Mouse (Mus musculus) right cerebral cortex, adult 18-20 months (tissue): ENCODE measurements around the gene Chn1.
"Not testable (repeated sequence)": the region's sequence is repeated elsewhere in the genome, so short reads cannot be mapped to it uniquely, and the experiment has no call there.

ENCODE experiments used
- DNase-seq: peaks from one replicate; pipeline ENCODE4 v3.0.0; 2022; ENCODE audit warnings: mixed read lengths

Chn1 gene

GRCm38 (mm10) chr2:73774786-73775682 is at the start of gene Chn1:
Chn1 (minus strand) TSS chr2:73775346.
- DNase-seq = peak; percentile 79

DNA sequence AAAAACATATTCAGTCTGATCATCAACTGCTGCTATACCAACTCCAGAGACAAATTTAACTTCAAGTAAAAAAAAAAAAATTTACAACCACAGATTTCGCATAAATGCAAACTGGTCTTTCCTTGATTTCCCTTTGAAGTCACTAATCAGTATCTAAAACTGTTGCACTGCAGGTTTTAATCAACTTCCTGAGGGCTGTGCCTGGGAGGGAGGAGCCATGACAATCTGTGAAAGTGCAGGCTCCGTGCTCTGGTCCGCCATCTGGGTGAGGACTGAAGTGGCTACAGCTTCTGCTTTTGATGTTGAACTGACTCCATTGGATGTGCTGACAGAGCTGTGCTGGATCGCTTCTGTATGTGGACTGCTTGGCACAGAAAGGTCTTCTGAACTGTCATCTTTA is 43.6 kb upstream of the Chn1 start:
- no peak for DNase-seq

DNA sequence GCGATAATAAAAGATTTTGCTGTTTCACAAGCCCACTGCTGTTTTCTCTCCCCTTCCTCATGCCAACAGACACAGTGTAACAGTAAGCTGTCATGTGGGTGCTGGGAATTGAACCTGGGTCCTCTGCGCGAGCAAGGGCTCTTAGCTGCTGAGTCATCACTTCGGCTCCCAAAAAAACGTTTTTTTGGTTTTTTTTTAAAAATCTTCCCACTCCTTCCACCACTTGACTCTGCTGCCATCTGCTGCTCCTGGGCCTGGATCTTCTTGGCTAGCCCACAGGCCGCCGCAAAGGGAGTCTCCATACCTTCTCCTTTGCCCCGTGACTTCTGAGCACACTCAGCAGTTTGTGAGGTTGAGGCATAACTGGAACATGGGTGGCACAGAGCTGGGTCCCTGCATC is 32.5 kb upstream of the Chn1 start:
- DNase-seq = no peak

DNA sequence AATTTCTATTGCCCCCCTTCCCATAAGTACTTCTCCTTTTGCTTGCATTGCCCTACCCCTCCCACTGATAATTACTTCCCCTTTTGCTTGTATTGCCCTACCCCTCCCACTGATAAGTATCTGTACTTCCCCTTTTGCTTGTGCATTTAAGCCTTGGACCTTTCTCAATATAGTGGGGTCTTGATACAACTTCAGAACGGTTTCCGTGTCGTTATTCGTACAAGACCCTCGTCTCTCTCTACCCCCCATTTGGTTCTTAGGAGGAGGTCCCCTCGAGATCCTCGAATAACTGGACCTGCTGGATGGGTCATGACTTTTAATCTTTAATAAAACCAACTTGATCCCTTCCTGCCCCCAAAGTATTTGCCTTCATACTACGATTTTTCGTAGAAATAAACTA is 25.0 kb upstream of the Chn1 start:
- not testable (repeated sequence) for DNase-seq

- DNase-seq = no peak
Observed at GRCm38 (mm10) chr2:73798786-73799185, 23.6 kb upstream of the Chn1 start.

- DNase-seq = no peak
Observed at GRCm38 (mm10) chr2:73798136-73798535, 23.0 kb upstream of the Chn1 start.

DNA sequence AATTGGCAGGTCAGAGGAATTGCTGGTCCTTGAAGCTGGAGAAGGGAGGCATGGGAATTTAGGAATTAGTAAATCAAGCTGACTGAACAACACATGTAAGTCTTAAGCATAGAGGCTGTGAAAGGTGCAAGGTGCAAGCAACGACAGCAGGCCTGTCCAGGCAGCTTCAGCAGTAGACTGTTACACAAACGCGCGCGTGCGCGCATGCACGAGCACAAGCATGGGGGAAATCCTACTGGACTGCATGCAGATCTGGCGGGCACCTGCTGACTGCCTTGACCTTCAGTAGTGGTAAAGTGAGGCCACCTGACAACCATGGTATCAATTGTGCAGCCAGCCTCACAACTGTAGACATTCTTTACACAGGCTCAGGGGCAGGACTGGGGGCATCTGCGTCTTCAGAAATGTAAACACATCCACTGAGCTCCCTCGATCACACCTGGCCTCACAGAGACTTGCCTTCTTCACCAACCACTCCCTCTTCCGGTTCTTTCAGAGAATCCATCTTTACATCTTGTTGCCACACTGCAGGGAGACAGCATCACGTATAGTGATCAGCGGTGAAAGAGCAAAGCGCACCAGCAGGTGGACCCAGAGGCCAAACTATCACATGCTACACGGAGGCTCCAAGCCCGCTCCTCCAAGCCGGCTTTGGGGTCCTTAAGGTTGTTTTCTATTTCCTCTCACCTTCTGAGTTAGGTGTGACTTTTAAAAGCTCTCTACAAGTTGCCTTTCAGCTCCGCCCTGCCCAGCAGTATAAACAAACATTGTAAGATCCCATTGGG is 16.9 kb upstream of the Chn1 start:
- no peak for DNase-seq

DNA sequence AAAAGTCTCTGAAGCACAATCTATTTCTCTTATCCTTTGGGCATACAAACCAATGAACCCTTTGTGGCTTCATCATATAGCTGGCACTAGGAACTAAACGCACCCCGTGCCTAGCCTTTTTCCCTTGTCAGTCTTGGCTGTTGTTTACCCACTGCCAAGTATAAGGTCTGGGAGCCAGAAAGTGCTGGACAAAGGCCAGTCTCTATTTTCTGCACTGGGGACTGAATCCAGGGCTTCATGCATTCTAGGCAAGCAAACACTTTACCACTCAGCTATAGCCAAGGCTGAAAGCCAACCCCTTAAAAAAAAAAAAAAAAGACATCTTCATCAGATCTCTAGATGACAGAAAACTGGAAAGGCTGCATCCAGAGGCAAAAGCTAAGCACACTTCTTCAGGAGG is 15.2 kb upstream of the Chn1 start:
- no peak for DNase-seq

- no peak for DNase-seq
Observed at GRCm38 (mm10) chr2:73788395-73788794, 13.2 kb upstream of the Chn1 start.

GRCm38 (mm10) chr2:73782371-73782905 is 7.3 kb upstream of the Chn1 start:
- DNase-seq = no peak

DNA sequence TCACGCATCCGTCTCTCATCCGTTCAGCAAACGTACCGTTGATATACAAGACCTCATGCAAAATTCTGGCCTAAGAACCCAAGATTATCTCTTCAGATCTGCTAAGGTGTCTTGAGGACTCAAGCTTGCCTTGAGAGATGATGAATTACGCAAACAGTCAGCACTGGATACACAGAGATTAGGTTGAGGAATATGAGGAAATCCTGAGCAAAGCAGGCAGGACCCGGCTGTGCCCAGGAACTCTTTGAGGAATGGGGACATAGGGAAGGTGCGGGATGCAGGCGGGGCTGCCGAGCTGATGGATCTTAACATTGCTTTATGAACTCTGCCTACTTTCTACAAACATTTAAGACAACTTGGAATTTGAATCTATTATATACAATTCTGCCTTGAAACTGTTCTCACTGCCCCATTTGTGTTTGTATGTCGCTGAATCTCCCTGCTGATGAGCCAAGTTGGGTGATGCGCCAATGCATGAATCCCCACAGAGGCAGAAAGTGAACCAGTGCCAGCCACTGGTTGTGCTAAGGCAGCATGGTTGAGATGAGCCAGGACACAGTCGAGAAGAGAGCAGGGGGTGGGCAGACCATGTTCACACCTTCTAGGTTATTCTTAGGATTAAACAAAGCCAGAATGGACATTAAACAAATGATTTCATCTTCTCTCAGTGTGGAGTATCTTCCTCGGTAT is 5.3 kb upstream of the Chn1 start:
- peak; percentile 9 for DNase-seq

DNA sequence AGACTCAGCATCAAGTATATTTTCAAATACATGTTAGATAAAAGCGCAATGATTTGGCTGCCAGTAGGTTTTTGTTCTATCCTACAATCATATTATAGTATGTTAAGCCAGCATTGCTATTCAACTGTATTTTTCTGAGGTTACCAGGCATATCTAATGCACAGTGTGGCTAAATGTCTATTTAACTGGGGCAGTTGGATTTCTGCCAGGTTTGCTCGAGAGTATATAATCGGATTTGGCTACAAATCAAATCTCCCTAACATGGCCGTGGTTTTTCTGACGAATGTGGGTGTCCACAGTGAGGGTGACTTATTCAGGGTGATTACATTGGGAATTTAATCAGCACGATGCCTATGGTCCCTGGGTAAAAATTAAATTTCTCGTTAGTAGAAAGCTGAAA is 4.7 kb upstream of the Chn1 start:
- DNase-seq = no peak

DNA sequence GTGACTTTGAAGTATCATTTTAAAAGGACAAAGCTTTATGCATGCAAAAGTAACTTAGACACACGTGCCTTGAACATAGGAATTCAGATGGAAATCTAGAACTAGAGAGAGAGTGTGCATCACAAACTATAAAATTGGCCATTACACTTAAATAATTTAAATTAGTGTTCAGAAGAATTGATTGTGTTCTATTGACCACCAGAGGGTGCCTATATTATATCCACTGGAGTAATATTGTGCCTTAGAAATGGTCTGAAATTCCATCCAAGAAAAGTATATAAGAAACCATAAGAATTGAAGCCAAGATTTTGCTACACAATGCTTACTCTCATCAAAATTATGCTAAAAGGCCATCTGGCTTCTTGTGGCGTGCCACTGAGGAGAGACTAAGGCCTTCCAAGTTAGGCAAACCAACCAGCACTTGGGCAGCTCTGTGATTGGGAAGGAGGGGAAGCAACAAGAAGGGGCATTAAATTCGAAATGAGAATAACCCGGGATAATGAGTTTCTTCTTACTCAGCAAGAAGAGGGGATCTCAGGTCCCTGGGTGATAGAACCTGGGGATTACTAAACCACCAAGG is 4.0 kb upstream of the Chn1 start:
- DNase-seq = no peak

GRCm38 (mm10) chr2:73776936-73777335 is 1.8 kb upstream of the Chn1 start:
- no peak for DNase-seq

- no peak for DNase-seq
Observed at GRCm38 (mm10) chr2:73775683-73776310, 651 bp upstream of the Chn1 start.

DNA sequence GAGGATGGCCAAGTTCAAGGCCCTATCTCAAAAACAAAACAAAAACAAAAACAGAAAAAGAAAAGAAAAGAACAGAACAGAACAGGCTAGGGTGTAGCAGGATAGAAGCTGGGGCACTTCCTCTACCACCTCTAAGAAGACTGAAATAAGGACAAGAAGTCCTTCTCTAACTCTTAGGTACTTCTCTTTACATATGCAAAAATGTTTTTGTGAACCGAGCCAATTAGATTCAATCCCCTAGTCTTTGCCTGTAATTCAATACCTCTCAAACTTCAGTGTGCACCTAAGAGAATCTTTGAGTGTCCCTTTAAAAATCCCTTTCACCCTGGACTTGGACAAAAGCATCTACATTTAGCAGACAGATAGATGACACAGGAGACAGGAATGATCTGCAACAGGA is 2.2 kb downstream of the Chn1 start:
- no peak for DNase-seq

GRCm38 (mm10) chr2:73768669-73769068 is 6.5 kb downstream of the Chn1 start:
- no peak for DNase-seq

DNA sequence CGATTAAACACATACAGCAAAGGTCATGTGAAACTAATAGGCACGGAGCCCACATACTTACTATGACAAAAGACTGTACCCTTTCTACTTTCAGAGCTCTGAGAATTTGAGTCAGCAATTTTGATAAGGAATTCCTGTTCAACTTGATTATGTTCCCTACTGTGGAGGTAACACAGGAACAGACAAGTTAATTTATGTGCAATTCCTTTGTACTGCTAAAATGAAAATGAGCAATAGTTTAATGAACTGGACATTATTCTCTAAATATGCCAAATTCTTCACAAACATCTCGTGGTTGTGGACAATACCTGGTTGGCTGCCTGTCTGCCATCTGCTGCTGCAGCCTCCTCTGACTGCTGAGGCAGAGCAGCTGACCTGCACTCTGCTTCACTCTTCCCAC is 11.6 kb downstream of the Chn1 start:
- DNase-seq = no peak

GRCm38 (mm10) chr2:73759899-73760298 is 15.2 kb downstream of the Chn1 start:
- no peak for DNase-seq

- DNase-seq = no peak
Observed at GRCm38 (mm10) chr2:73759027-73759426, 16.1 kb downstream of the Chn1 start.

- no peak for DNase-seq
Observed at GRCm38 (mm10) chr2:73747297-73747696, 27.8 kb downstream of the Chn1 start.

DNA sequence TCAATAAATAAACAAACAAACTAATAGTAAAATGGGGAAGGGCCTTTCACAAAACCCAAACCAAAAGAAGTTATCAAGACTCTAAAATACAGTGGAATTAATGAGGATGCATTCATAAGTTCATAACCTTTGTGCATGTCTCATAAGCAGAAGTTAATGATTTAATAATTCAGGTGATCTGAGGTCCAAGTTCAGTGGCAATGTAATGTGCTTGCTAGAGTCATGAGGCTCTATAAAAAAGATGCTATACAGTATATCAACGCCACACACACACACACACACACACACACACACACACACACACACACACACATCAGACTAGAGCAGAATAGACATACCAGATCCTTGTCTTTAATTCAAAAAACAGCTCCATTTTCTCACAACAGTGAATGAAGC is 28.8 kb downstream of the Chn1 start:
- no peak for DNase-seq
